11 mouse cellular contexts compared by ENCODE assay signal in the genomic region with DNA sequence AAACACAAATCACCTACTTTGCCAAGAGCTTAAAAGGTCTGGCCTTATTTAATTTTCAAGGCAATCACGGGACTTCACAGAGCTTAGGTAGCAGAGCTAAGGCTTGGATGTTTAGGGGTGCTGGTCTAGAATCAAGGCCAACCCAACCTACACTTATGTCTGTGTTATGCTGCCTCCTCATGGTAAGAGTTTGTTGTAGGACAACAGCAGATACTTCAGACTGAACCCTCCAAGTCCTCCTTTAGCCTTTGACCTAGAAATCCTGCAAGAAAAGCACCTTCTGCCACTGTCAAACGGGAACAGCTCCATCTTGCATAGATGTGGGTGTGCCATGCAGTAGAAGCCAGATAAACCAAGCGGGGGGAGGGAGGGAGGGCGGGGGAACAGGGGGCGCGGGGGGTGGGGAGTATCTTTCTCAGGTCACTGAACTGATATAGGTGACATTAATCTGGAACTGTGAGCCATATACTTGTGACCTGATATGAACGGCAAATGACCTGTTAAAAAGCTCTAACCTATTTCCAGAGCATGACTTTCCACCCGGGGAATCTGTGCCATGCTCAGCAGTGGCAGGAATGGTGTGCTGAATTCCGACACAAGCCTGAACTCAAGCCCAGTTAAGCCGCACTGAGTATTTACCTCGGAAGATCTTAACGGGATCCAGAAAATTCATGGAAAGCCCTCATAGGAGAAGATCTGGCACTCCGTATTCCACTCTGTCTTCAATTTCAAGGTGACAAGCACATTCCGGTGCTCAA.
DNase-seq lines count a peak whose midpoint lies in the region; ATAC-seq lines count a peak whose summit lies in the region.
"Had no signal": no experiment of that assay in that cellular context is flagged by ENCODE, and none has a peak within 500 bp of the region (broad histone marks: within the 10 kb centered on the region; RNA-seq: fewer than 3 reads in every experiment).

No protein-coding gene starts in this region.

- ATAC-seq in heart, embryonic 11.5 days (replicated peaks; ENCODE audit: insufficient number of reproducible peaks, low FRiP score, low TSS enrichment) = no peak
- ATAC-seq in activated CD4-positive, CD25-positive, alpha-beta regulatory T cell, adult 4 months = no peak

- 74% methylated on average over 14 of the region's 14 CpGs for WGBS in heart, embryonic 11.5 days (ENCODE audit: insufficient replicate concordance)
- WGBS in limb, embryonic 10.5 days = 83% methylated on average over 14 of the region's 14 CpGs

- peak; percentile 41 for DNase-seq in heart, adult 8-10 months (ENCODE audit: low spot score)
- peak; percentile 19 for DNase-seq in CD4-positive helper T cell, adult 2 months (ENCODE audit: low read depth, low spot score)
- DNase-seq in adipocyte (ENCODE audit: low spot score) = peak; percentile 38
- DNase-seq in heart, postnatal 10 days = peak; percentile 57 to 61
- no peak for DNase-seq in cerebellum, adult 9-11 months
- no peak for DNase-seq in limb, embryonic 10.5 days (ENCODE audit: low spot score)
- DNase-seq: lung, postnatal 4 days; thymus, adult 2 months had no signal

- no peak overlapping the region for H3K9ac ChIP-seq in heart, embryonic 11.5 days (ENCODE audit: low read depth, low read length)
- H3K9ac ChIP-seq: hindbrain, embryonic 14.5 days had no signal

- H3K36me3 ChIP-seq in heart, embryonic 11.5 days (ENCODE audit: control insufficient read depth, insufficient read depth, low read length) = no peaks in the 10 kb centered on the region
- H3K36me3 ChIP-seq in limb, embryonic 10.5 days = no peaks in the 10 kb centered on the region

- H3K27me3 ChIP-seq in heart, embryonic 11.5 days (ENCODE audit: control insufficient read depth, insufficient read depth, low read length) = no peaks in the 10 kb centered on the region
- no peaks in the 10 kb centered on the region for H3K27me3 ChIP-seq in limb, embryonic 10.5 days (ENCODE audit: low read depth, poor library complexity, severe bottlenecking)

- H3K4me1 ChIP-seq in heart, embryonic 11.5 days (ENCODE audit: control insufficient read depth, insufficient read depth, low read length) = no peaks in the 10 kb centered on the region
- no peaks in the 10 kb centered on the region for H3K4me1 ChIP-seq in limb, embryonic 10.5 days

- H3K4me2 ChIP-seq in heart, embryonic 11.5 days = no peak overlapping the region
- H3K4me2 ChIP-seq: hindbrain, embryonic 14.5 days had no signal

- H3K4me3 ChIP-seq in heart, embryonic 11.5 days (ENCODE audit: low read depth, low read length) = no peak overlapping the region
- H3K4me3 ChIP-seq in limb, embryonic 10.5 days = no peak overlapping the region

- intact Hi-C loops in heart, postnatal 10 days (cut with DNase I) = loop anchor here (5.0 kb wide), 1 partner anchor 1024 kb away; no protein-coding TSS in a partner anchor

- no peaks in the 10 kb centered on the region for H3K9me3 ChIP-seq in heart, embryonic 11.5 days (replicated peaks; ENCODE audit: control insufficient read depth, low read length)
- H3K9me3 ChIP-seq in limb, embryonic 10.5 days (replicated peaks) = no peaks in the 10 kb centered on the region

- no peak overlapping the region for H3K27ac ChIP-seq in heart, embryonic 11.5 days (ENCODE audit: low read depth, low read length)
- H3K27ac ChIP-seq in limb, embryonic 10.5 days = no peak overlapping the region
- H3K27ac ChIP-seq: hindbrain, embryonic 14.5 days had no signal

Comparison
In these comparisons a context has a peak if more than half of its experiments do, and no peak if none do; other contexts are left out.
1. DNase-seq: peak in heart, adult 8-10 months (single experiment), CD4-positive helper T cell, adult 2 months (single experiment), adipocyte (single experiment) and heart, postnatal 10 days (2 of 2); none in cerebellum, adult 9-11 months (single experiment) and limb, embryonic 10.5 days (single experiment).